Mouse (Mus musculus): ENCODE data around the gene Gpr171. TPM values are rescaled to one million over a fixed set of nuclear protein-coding genes. Genes with fewer than 3 reads are reported as not detected.
"Not testable (repeated sequence)": the region's sequence is repeated elsewhere in the genome, so short reads cannot be mapped to it uniquely, and the experiment has no call there.

The Gpr171 gene
- polyA plus RNA-seq, 1 experiment from 2014 or later, result 1.6 TPM

GRCm38 (mm10) chr3:59131966-59132365, 30.3 kb upstream of the Gpr171 start:
- ATAC-seq (ENCODE audit: low FRiP score), result no peak
- no peak overlapping the region for H3K9ac ChIP-seq (replicated peaks)
- WGBS, result 83% methylated on average over 4 of the region's 4 CpGs
- no peaks in the 10 kb centered on the region for H3K9me3 ChIP-seq (replicated peaks)
- H3K4me1 ChIP-seq, result no peaks in the 10 kb centered on the region
- no peak overlapping the region for H3K27ac ChIP-seq (replicated peaks)
- no peak overlapping the region for H3K4me2 ChIP-seq
- H3K4me3 ChIP-seq (replicated peaks), result no peak overlapping the region
- no peaks in the 10 kb centered on the region for H3K27me3 ChIP-seq (replicated peaks)
- no peaks in the 10 kb centered on the region for H3K36me3 ChIP-seq

GRCm38 (mm10) chr3:59131081-59131480, 29.5 kb upstream of the Gpr171 start:
- 84% methylated on average over 4 of the region's 4 CpGs for WGBS
- Histone ChIP-seq H3K4me3 (replicated peaks) (no peak overlapping the region), H3K9ac (replicated peaks) (no peak overlapping the region), H3K27ac (replicated peaks) (no peak overlapping the region), H3K4me1 (no peaks in the 10 kb centered on the region), H3K4me2 (no peak overlapping the region), H3K27me3 (replicated peaks) (no peaks in the 10 kb centered on the region), H3K36me3 (no peaks in the 10 kb centered on the region), H3K9me3 (replicated peaks) (no peaks in the 10 kb centered on the region)
- no peak for ATAC-seq (ENCODE audit: low FRiP score)

GRCm38 (mm10) chr3:59130431-59130830, 28.8 kb upstream of the Gpr171 start:
- WGBS, result 72% methylated on average over 8 of the region's 8 CpGs
- H3K36me3 ChIP-seq, result no peaks in the 10 kb centered on the region
- H3K27me3 ChIP-seq (replicated peaks), result no peaks in the 10 kb centered on the region
- no peak for ATAC-seq (ENCODE audit: low FRiP score)
- no peak overlapping the region for H3K27ac ChIP-seq (replicated peaks)
- H3K4me2 ChIP-seq, result no peak overlapping the region
- no peaks in the 10 kb centered on the region for H3K9me3 ChIP-seq (replicated peaks)
- no peaks in the 10 kb centered on the region for H3K4me1 ChIP-seq
- no peak overlapping the region for H3K9ac ChIP-seq (replicated peaks)
- H3K4me3 ChIP-seq (replicated peaks), result no peak overlapping the region

GRCm38 (mm10) chr3:59129547-59129946, 27.9 kb upstream of the Gpr171 start:
- Histone ChIP-seq H3K4me3 (replicated peaks) (no peak overlapping the region), H3K27ac (replicated peaks) (no peak overlapping the region), H3K36me3 (no peaks in the 10 kb centered on the region), H3K9ac (replicated peaks) (no peak overlapping the region), H3K9me3 (replicated peaks) (no peaks in the 10 kb centered on the region), H3K4me2 (no peak overlapping the region), H3K4me1 (no peaks in the 10 kb centered on the region), H3K27me3 (replicated peaks) (no peaks in the 10 kb centered on the region)
- no peak for ATAC-seq (ENCODE audit: low FRiP score)
- 79% methylated on average over 3 of the region's 3 CpGs for WGBS

GRCm38 (mm10) chr3:59128681-59129080, 27.1 kb upstream of the Gpr171 start:
- Histone ChIP-seq H3K27me3 (replicated peaks) (no peaks in the 10 kb centered on the region), H3K9me3 (replicated peaks) (no peaks in the 10 kb centered on the region), H3K27ac (replicated peaks) (no peak overlapping the region), H3K4me1 (no peaks in the 10 kb centered on the region), H3K4me3 (replicated peaks) (no peak overlapping the region), H3K9ac (replicated peaks) (no peak overlapping the region), H3K4me2 (no peak overlapping the region), H3K36me3 (no peaks in the 10 kb centered on the region)
- no peak for ATAC-seq (ENCODE audit: low FRiP score)
- WGBS, result 74% methylated on average over 20 of the region's 20 CpGs

GRCm38 (mm10) chr3:59125783-59126555, 24.3 kb upstream of the Gpr171 start:
- Histone ChIP-seq H3K36me3 (no peaks in the 10 kb centered on the region), H3K9ac (replicated peaks) (no peak overlapping the region), H3K4me2 (no peak overlapping the region), H3K27me3 (replicated peaks) (no peaks in the 10 kb centered on the region), H3K9me3 (replicated peaks) (no peaks in the 10 kb centered on the region), H3K4me3 (replicated peaks) (no peak overlapping the region), H3K4me1 (peaks cover 3% of the 10 kb centered on the region; the same call in 1 of the 2 replicates), H3K27ac (replicated peaks) (no peak overlapping the region)
- 61% methylated on average over 7 of the region's 7 CpGs for WGBS
- no peak for ATAC-seq (ENCODE audit: low FRiP score)

- no peaks in the 10 kb centered on the region for H3K27me3 ChIP-seq (replicated peaks)
- no peak overlapping the region for H3K4me3 ChIP-seq (replicated peaks)
- WGBS, result 73% methylated on average over 5 of the region's 5 CpGs
- H3K36me3 ChIP-seq, result no peaks in the 10 kb centered on the region
- H3K9me3 ChIP-seq (replicated peaks), result no peaks in the 10 kb centered on the region
- peaks cover 4% of the 10 kb centered on the region; the same call in 1 of the 2 replicates for H3K4me1 ChIP-seq
- no peak for ATAC-seq (ENCODE audit: low FRiP score)
- no peak overlapping the region for H3K4me2 ChIP-seq
- no peak overlapping the region for H3K27ac ChIP-seq (replicated peaks)
- H3K9ac ChIP-seq (replicated peaks), result no peak overlapping the region
Measured at GRCm38 (mm10) chr3:59125022-59125421, 23.4 kb upstream of the Gpr171 start.

GRCm38 (mm10) chr3:59121780-59122449, 20.3 kb upstream of the Gpr171 start:
- Histone ChIP-seq H3K9ac (replicated peaks) (no peak overlapping the region), H3K27ac (replicated peaks) (0 out of 2 replicates have a peak overlapping the region, but pooled peaks have one; percentile 19), H3K4me3 (replicated peaks) (no peak overlapping the region), H3K4me2 (no peak overlapping the region), H3K36me3 (no peaks in the 10 kb centered on the region), H3K4me1 (peaks cover 4% of the 10 kb centered on the region; the same call in 1 of the 2 replicates), H3K9me3 (replicated peaks) (no peaks in the 10 kb centered on the region), H3K27me3 (replicated peaks) (no peaks in the 10 kb centered on the region)
- 81% methylated on average over 7 of the region's 7 CpGs for WGBS
- no peak for ATAC-seq (ENCODE audit: low FRiP score)

GRCm38 (mm10) chr3:59121067-59121730, 19.6 kb upstream of the Gpr171 start:
- H3K36me3 ChIP-seq, result no peaks in the 10 kb centered on the region
- peak; percentile 18; the same call in 1 of the 2 replicates for ATAC-seq (ENCODE audit: low FRiP score)
- H3K4me3 ChIP-seq (replicated peaks), result no peak overlapping the region
- H3K4me1 ChIP-seq, result peaks cover 4% of the 10 kb centered on the region; the same call in 1 of the 2 replicates
- H3K27ac ChIP-seq (replicated peaks), result 0 out of 2 replicates have a peak overlapping the region, but pooled peaks have one; percentile 19
- WGBS, result 51% methylated on average over 7 of the region's 7 CpGs
- no peaks in the 10 kb centered on the region for H3K9me3 ChIP-seq (replicated peaks)
- H3K27me3 ChIP-seq (replicated peaks), result no peaks in the 10 kb centered on the region
- no peak overlapping the region for H3K4me2 ChIP-seq
- no peak overlapping the region for H3K9ac ChIP-seq (replicated peaks)

- H3K36me3 ChIP-seq, result 0 out of 2 replicates have a peak, but pooled peaks cover 10% of the 10 kb centered on the region
- no peak overlapping the region for H3K9ac ChIP-seq (replicated peaks)
- 93% methylated on average over 8 of the region's 8 CpGs for WGBS
- no peak overlapping the region for H3K4me3 ChIP-seq (replicated peaks)
- no peaks in the 10 kb centered on the region for H3K9me3 ChIP-seq (replicated peaks)
- no peaks in the 10 kb centered on the region for H3K4me1 ChIP-seq
- H3K27ac ChIP-seq (replicated peaks), result no peak overlapping the region
- ATAC-seq (ENCODE audit: low FRiP score), result no peak
- H3K27me3 ChIP-seq (replicated peaks), result no peaks in the 10 kb centered on the region
- no peak overlapping the region for H3K4me2 ChIP-seq
Measured at GRCm38 (mm10) chr3:59113973-59114517, 12.4 kb upstream of the Gpr171 start.

- H3K4me2 ChIP-seq; H3K4me1 ChIP-seq; H3K36me3 ChIP-seq; H3K4me3 ChIP-seq (replicated peaks); H3K9ac ChIP-seq (replicated peaks); H3K27ac ChIP-seq (replicated peaks); ATAC-seq (ENCODE audit: low FRiP score); H3K27me3 ChIP-seq (replicated peaks); H3K9me3 ChIP-seq (replicated peaks): not testable (repeated sequence)
- WGBS, result 97% methylated on average over 4 of the region's 4 CpGs
Measured at GRCm38 (mm10) chr3:59113291-59113690, 11.7 kb upstream of the Gpr171 start.
